Mouse (Mus musculus) intestine, postnatal 0 days (tissue): ENCODE measurements at regions not wholly inside any gene's neighbourhood (a gene's known extent, or its start where the extent isn't known, plus 50 kb on each side); places are given as distances from the start of the nearest gene placed in this dataset.

ENCODE experiments used
- ATAC-seq: fragments of 200-750 bp; cut with Nextera tagmentation; 2 replicates; pipeline ENCODE4 v1.8.0; 2017; ENCODE audit warnings: mild to moderate bottlenecking, moderate TSS enrichment, moderate library complexity
- H3K27ac ChIP-seq: fragments of 300-500 bp; sonication (generic); 2 replicates; pipeline ENCODE4 v1.5.1; 2014; ENCODE audit warnings: mild to moderate bottlenecking, low read depth, low read length, moderate library complexity
- H3K27me3 ChIP-seq: fragments of 300-500 bp; sonication (generic); replicated peaks from 2 replicates; pipeline ENCODE4 v1.6.1; 2014; ENCODE audit warnings: low read length, mixed read lengths; ENCODE audit not compliant: control insufficient read depth, insufficient read depth
- H3K36me3 ChIP-seq: fragments of 300-500 bp; sonication (generic); 2 replicates; pipeline ENCODE4 v1.6.1; 2014; ENCODE audit warnings: mild to moderate bottlenecking, moderate library complexity; ENCODE audit not compliant: control insufficient read depth, insufficient read depth
- H3K4me1 ChIP-seq: fragments of 300-500 bp; sonication (generic); replicated peaks from 2 replicates; pipeline ENCODE4 v1.6.1; 2014; ENCODE audit warnings: antibody characterized with exemption, low read length, mixed read lengths; ENCODE audit not compliant: control insufficient read depth, insufficient read depth
- H3K4me2 ChIP-seq: fragments of 300-500 bp; sonication (generic); replicated peaks from 2 replicates; pipeline ENCODE4 v1.6.1; 2014; ENCODE audit warnings: low read depth, mild to moderate bottlenecking, moderate library complexity
- H3K4me3 ChIP-seq: fragments of 300-500 bp; sonication (generic); 2 replicates; pipeline ENCODE4 v1.5.1; 2014; ENCODE audit warnings: low read depth, low read length
- H3K9ac ChIP-seq: fragments of 300-500 bp; sonication (generic); 2 replicates; pipeline ENCODE4 v1.6.1; 2014; ENCODE audit warnings: mild to moderate bottlenecking, low read depth, low read length
- H3K9me3 ChIP-seq: fragments of 300-500 bp; sonication (generic); 2 replicates; pipeline ENCODE4 v1.6.1; 2016; ENCODE audit warnings: mixed run types; ENCODE audit not compliant: control insufficient read depth
- CTCF ChIP-seq: sonication (generic); IDR thresholded peaks from 2 replicates; pipeline ENCODE4 v1.5.1; 2016; ENCODE audit warnings: low read depth, mild to moderate bottlenecking, control low read depth, antibody characterized with exemption, moderate library complexity
- WGBS: fragments of 180-500 bp; shearing (Covaris S2); extraction: QIAGEN DNeasy Blood & Tissue Kit; methylation state at CpG from one replicate; pipeline ENCODE4 v1.1.7; 2014; 5-methylcytosine and 5-hydroxymethylcytosine counted together

- Histone ChIP-seq H3K27me3 (no peaks in the 10 kb centered on the region), H3K36me3 (no peaks in the 10 kb centered on the region), H3K4me2 (no peak overlapping the region), H3K9me3 (no peaks in the 10 kb centered on the region), H3K9ac (no peak overlapping the region), H3K27ac (no peak overlapping the region), H3K4me3 (no peak overlapping the region), H3K4me1 (no peaks in the 10 kb centered on the region)
- ATAC-seq = no peak
- no peak for TF ChIP-seq CTCF
Measured at GRCm38 (mm10) chr7:88810170-88810569, 380.1 kb downstream of the Rab38 start.

- ATAC-seq = no peak
- H3K27me3 ChIP-seq = no peaks in the 10 kb centered on the region
- WGBS = 91% methylated on average over 3 of the region's 3 CpGs
- no peak overlapping the region for H3K27ac ChIP-seq
- H3K9ac ChIP-seq = no peak overlapping the region
- no peaks in the 10 kb centered on the region for H3K36me3 ChIP-seq
- no peak overlapping the region for H3K4me3 ChIP-seq
- no peak overlapping the region for H3K4me2 ChIP-seq
- H3K4me1 ChIP-seq = no peaks in the 10 kb centered on the region
- no peaks in the 10 kb centered on the region for H3K9me3 ChIP-seq
- no peak for TF ChIP-seq CTCF
Measured at GRCm38 (mm10) chr7:88820204-88820603, 390.1 kb downstream of the Rab38 start.

- Histone ChIP-seq H3K9ac (no peak overlapping the region), H3K27ac (no peak overlapping the region), H3K27me3 (no peaks in the 10 kb centered on the region), H3K4me2 (no peak overlapping the region), H3K4me3 (no peak overlapping the region), H3K9me3 (no peaks in the 10 kb centered on the region), H3K4me1 (no peaks in the 10 kb centered on the region), H3K36me3 (no peaks in the 10 kb centered on the region)
- 0 out of 2 replicates have a peak, but pooled peaks have one; percentile 16 for ATAC-seq
- 27% methylated on average over 2 of the region's 2 CpGs for WGBS
- no peak for TF ChIP-seq CTCF
Measured at GRCm38 (mm10) chr7:88826498-88826897, 396.4 kb downstream of the Rab38 start.

GRCm38 (mm10) chr7:88847946-88848524 lies 418.0 kb downstream of the Rab38 start:
- Histone ChIP-seq H3K27me3 (no peaks in the 10 kb centered on the region), H3K4me2 (no peak overlapping the region), H3K4me3 (no peak overlapping the region), H3K9me3 (no peaks in the 10 kb centered on the region), H3K9ac (no peak overlapping the region), H3K4me1 (no peaks in the 10 kb centered on the region), H3K27ac (no peak overlapping the region), H3K36me3 (no peaks in the 10 kb centered on the region)
- 76% methylated on average over 4 of the region's 4 CpGs for WGBS
- TF ChIP-seq CTCF = no peak
- no peak for ATAC-seq
